Mouse (Mus musculus) hindbrain, embryonic 16.5 days (tissue): ENCODE data around the gene Ptbp1. TPM values are rescaled to one million over a fixed set of nuclear protein-coding genes. Genes with fewer than 3 reads are reported as not detected.

Experiments
- ATAC-seq: fragments of 200-750 bp; cut with Nextera tagmentation; 2 replicates; pipeline ENCODE4 v1.8.0; 2017; ENCODE audit warnings: moderate TSS enrichment, moderate library complexity
- H3K27ac ChIP-seq: fragments of 300-500 bp; sonication (generic); 2 replicates; pipeline ENCODE4 v1.5.1; 2014; ENCODE audit warnings: low read depth, mild to moderate bottlenecking, control low read depth, low read length, moderate library complexity
- H3K27me3 ChIP-seq: fragments of 300-500 bp; sonication (generic); replicated peaks from 2 replicates; pipeline ENCODE4 v1.6.1; 2014; ENCODE audit warnings: low read length; ENCODE audit not compliant: control insufficient read depth, insufficient read depth
- H3K36me3 ChIP-seq: fragments of 300-500 bp; sonication (generic); 2 replicates; pipeline ENCODE4 v1.6.1; 2014; ENCODE audit warnings: mild to moderate bottlenecking, low read length, moderate library complexity, mixed read lengths; ENCODE audit not compliant: control insufficient read depth, insufficient read depth
- H3K4me1 ChIP-seq: fragments of 300-500 bp; sonication (generic); 2 replicates; pipeline ENCODE4 v1.6.1; 2014; ENCODE audit warnings: low read depth, low read length; ENCODE audit not compliant: control insufficient read depth, insufficient read depth
- H3K4me2 ChIP-seq: fragments of 300-500 bp; sonication (generic); 2 replicates; pipeline ENCODE4 v1.6.1; 2014; ENCODE audit warnings: mild to moderate bottlenecking, low read length, control low read depth, moderate library complexity
- H3K4me3 ChIP-seq: fragments of 300-500 bp; sonication (generic); 2 replicates; pipeline ENCODE4 v1.5.1; 2014; ENCODE audit warnings: mild to moderate bottlenecking, low read length, control low read depth, moderate library complexity
- H3K9ac ChIP-seq: fragments of 300-500 bp; sonication (generic); 2 replicates; pipeline ENCODE4 v1.6.1; 2014; ENCODE audit warnings: low read depth, mild to moderate bottlenecking, control low read depth, low read length, moderate library complexity
- H3K9me3 ChIP-seq: fragments of 300-500 bp; sonication (generic); 2 replicates; pipeline ENCODE4 v1.6.1; 2014; ENCODE audit warnings: mild to moderate bottlenecking, low read length, moderate library complexity; ENCODE audit not compliant: control insufficient read depth
- WGBS: fragments of 180-500 bp; shearing (Covaris S2); extraction: QIAGEN DNeasy Blood & Tissue Kit; methylation state at CpG from one replicate; pipeline ENCODE4 v1.1.7; 2014; 5-methylcytosine and 5-hydroxymethylcytosine counted together
- polyA plus RNA-seq: library from polyadenylated mRNA; unstranded; fragments of >200 nt; fragmentation: Nextera tagmentation; extraction: Ambion mirVana; gene quantifications from 2 replicates; pipeline ENCODE4 v1.2.1, GENCODE M21; 2015

The Ptbp1 gene
- polyA plus RNA-seq: 61.2 and 79.2 TPM in 2 replicates

DNA sequence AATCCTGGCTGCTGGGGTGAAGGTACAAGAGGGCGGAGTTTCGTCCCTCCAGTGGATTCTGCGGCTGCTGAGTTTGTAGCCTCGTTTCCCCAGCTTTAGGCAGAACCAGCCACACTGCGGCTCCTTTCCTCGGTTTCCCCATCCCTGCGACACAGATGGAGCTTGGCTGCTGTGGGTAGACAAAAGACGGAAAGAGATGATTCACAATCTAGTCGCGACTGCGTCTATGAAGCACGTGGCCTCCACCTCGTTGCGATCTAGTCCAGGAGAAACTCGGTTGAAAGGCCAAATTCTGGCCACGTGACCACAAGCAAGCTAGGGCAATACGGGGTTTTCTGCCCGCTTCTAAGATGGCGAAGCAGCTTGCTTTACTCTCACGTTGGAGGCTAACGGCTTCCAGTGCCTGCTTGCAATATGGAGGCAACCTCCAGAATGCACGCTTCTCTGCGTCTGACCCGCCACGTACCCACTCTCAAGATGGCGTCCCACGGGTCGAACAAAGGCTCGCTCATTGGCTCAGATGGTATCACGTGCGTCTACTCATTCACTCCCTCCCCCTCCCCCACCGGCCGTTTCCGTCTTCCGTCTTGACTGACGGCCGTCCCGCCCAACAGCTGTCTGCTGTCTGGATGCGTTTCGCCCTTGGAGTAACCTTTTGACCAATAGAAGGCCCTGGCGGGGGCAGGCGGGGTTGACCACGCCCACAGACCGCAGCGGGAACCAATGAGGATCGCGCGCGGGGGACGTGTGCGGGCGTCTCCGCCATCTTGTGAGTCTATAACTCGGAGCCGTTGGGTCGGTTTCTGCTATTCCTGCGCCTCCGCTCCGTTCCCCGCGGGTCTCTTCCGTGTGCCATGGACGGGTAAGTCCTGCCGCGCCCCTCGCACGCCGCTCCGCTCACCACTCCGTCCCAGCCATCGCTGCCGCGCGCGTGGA lies at the start of gene Ptbp1:
Gene Ptbp1 (plus strand): TSS at position 568 of the 936 bp plus-strand sequence.
- no peaks in the 10 kb centered on the region for H3K27me3 ChIP-seq
- peaks cover under 1% of the 10 kb centered on the region for H3K36me3 ChIP-seq
- H3K4me3 ChIP-seq: peak within 1 kb of the TSS; percentile 93
- WGBS: under 1% methylated on average over 74 of the region's 75 CpGs
- peak within 1 kb of the TSS; percentile 100 for H3K27ac ChIP-seq
- peak within 1 kb of the TSS; percentile 97 for H3K9ac ChIP-seq
- H3K9me3 ChIP-seq: no peaks in the 10 kb centered on the region
- H3K4me1 ChIP-seq: peaks cover 54% of the 10 kb centered on the region
- H3K4me2 ChIP-seq: peak within 1 kb of the TSS; percentile 76
- peak; percentile 95 for ATAC-seq

- Histone ChIP-seq H3K27me3 (no peaks in the 10 kb centered on the region), H3K36me3 (peaks cover 17% of the 10 kb centered on the region), H3K9me3 (no peaks in the 10 kb centered on the region), H3K4me1 (peaks cover 34% of the 10 kb centered on the region), H3K27ac (no peak overlapping the region), H3K4me3 (no peak overlapping the region), H3K9ac (no peak overlapping the region), H3K4me2 (no peak overlapping the region)
- ATAC-seq: no peak
- WGBS: 78% methylated on average over 11 of the region's 11 CpGs
These were observed 48.6 kb upstream of the Ptbp1 start for GRCm38 (mm10) chr10:79805636-79806035.

GRCm38 (mm10) chr10:79806331-79806730 lies 47.9 kb upstream of the Ptbp1 start:
- no peaks in the 10 kb centered on the region for H3K9me3 ChIP-seq
- no peak for ATAC-seq
- peaks cover 20% of the 10 kb centered on the region for H3K36me3 ChIP-seq
- no peak overlapping the region for H3K4me3 ChIP-seq
- H3K27ac ChIP-seq: no peak overlapping the region
- WGBS: 85% methylated on average over 9 of the region's 9 CpGs
- no peak overlapping the region for H3K9ac ChIP-seq
- H3K4me2 ChIP-seq: no peak overlapping the region
- no peaks in the 10 kb centered on the region for H3K27me3 ChIP-seq
- peaks cover 34% of the 10 kb centered on the region for H3K4me1 ChIP-seq

GRCm38 (mm10) chr10:79806972-79807371 lies 47.3 kb upstream of the Ptbp1 start:
- Histone ChIP-seq H3K4me2 (no peak overlapping the region), H3K27ac (no peak overlapping the region), H3K9ac (no peak overlapping the region), H3K36me3 (peaks cover 25% of the 10 kb centered on the region), H3K4me1 (peaks cover 29% of the 10 kb centered on the region), H3K4me3 (no peak overlapping the region), H3K27me3 (no peaks in the 10 kb centered on the region), H3K9me3 (no peaks in the 10 kb centered on the region)
- WGBS: 85% methylated on average over 10 of the region's 10 CpGs
- ATAC-seq: no peak

DNA sequence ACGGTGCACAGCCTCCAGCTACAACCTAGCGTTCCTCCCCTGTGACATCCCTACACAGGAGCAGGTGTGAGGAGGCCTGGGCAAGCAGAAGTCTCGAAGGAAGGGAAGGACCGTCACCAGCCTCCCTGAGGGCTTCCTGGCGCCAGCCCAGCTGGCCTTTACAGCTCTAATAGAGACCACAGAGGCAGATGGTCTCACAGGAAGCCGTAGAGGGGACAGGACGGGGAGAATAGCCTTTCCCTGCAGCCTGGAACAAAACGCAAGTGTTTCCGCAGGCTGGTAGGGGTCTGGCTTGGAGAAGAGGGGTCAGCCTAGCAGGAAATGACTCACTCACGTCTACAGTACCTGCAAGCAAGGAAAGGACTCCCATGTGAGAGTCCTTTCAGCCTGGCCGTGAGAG lies 46.4 kb upstream of the Ptbp1 start:
- 32% methylated on average over 11 of the region's 11 CpGs for WGBS
- no peak for ATAC-seq
- Histone ChIP-seq H3K4me2 (no peak overlapping the region), H3K9me3 (no peaks in the 10 kb centered on the region), H3K27ac (peak overlapping the region; percentile 23; the same call in 1 of the 2 replicates), H3K4me1 (peaks cover 20% of the 10 kb centered on the region), H3K27me3 (no peaks in the 10 kb centered on the region), H3K36me3 (peaks cover 30% of the 10 kb centered on the region), H3K9ac (peak overlapping the region; percentile 22; the same call in 1 of the 2 replicates), H3K4me3 (no peak overlapping the region)

GRCm38 (mm10) chr10:79808728-79809127 lies 45.5 kb upstream of the Ptbp1 start:
- Histone ChIP-seq H3K9ac (no peak overlapping the region), H3K27ac (no peak overlapping the region), H3K9me3 (no peaks in the 10 kb centered on the region), H3K4me1 (peaks cover 11% of the 10 kb centered on the region), H3K4me3 (no peak overlapping the region), H3K36me3 (peaks cover 30% of the 10 kb centered on the region), H3K27me3 (no peaks in the 10 kb centered on the region), H3K4me2 (no peak overlapping the region)
- WGBS: 85% methylated on average over 11 of the region's 11 CpGs
- no peak for ATAC-seq

GRCm38 (mm10) chr10:79811736-79812637 lies 42.2 kb upstream of the Ptbp1 start:
- H3K27ac ChIP-seq: no peak overlapping the region
- H3K4me2 ChIP-seq: no peak overlapping the region
- no peaks in the 10 kb centered on the region for H3K9me3 ChIP-seq
- ATAC-seq: peak; percentile 49
- no peak overlapping the region for H3K4me3 ChIP-seq
- 33% methylated on average over 15 of the region's 15 CpGs for WGBS
- peaks cover 3% of the 10 kb centered on the region; the same call in 1 of the 2 replicates for H3K4me1 ChIP-seq
- H3K36me3 ChIP-seq: peaks cover 51% of the 10 kb centered on the region
- no peaks in the 10 kb centered on the region for H3K27me3 ChIP-seq
- no peak overlapping the region for H3K9ac ChIP-seq

DNA sequence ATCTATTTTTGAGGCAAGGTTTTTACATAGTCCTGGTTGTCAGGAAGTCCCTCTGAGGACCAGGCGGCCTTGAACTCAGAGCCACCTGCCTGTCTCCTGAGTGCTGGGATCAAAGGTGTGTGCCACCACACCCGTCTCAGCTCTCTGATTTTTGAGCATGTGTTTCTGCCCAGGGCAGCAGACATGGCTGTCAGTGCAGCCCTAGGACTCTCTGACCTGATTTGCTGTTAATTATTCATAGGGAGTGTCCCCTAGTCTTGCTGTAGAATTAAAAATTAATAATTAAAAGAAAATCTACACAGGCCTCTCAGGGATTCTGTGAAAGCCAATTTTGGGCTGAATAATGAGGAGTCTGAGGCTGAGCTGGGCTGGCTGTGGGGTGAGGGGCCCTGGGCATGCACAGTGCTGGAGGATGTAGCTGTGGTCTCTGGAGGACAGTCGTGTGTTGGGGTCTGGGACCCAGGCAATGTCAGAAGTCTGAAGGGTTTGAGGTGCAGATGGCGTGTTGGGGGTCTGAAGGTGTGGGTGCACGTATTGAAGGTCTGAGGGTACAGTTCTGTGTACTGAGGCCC lies 39.9 kb upstream of the Ptbp1 start:
- H3K9ac ChIP-seq: no peak overlapping the region
- H3K4me2 ChIP-seq: no peak overlapping the region
- H3K27ac ChIP-seq: no peak overlapping the region; the same call in 1 of the 2 replicates
- peaks cover 43% of the 10 kb centered on the region for H3K36me3 ChIP-seq
- 85% methylated on average over 5 of the region's 5 CpGs for WGBS
- H3K27me3 ChIP-seq: no peaks in the 10 kb centered on the region
- ATAC-seq: no peak
- no peak overlapping the region for H3K4me3 ChIP-seq
- H3K9me3 ChIP-seq: no peaks in the 10 kb centered on the region
- H3K4me1 ChIP-seq: no peaks in the 10 kb centered on the region
